Mouse (Mus musculus): ENCODE results near the gene Gm28168. TPM values are rescaled to one million over a fixed set of nuclear protein-coding genes. Genes with fewer than 3 reads are reported as not detected.
"Not testable (repeated sequence)": the region's sequence is repeated elsewhere in the genome, so short reads cannot be mapped to it uniquely, and the experiment has no call there.

Gm28168 gene
- total RNA-seq (2021), result not detected

DNA sequence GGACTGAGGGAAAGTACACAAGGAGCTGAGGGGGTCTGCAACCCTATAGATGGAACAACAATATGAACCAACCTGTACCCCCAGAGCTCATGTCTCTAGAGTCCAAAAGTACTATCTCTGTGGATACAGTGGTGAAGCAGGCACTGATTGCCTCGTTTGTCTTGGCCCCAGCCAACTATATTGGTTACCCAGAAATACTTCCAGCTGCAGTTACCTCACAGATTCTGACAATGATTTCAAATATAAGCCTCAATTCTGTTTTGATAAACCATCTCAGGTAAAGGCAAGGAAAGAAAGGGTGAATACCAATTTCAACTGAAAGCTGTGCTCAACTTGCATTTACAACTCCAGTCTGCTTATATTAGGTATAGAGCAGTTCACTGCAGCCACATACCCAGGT, at the start of gene Gm28168:
Gm28168 (plus strand) TSS at position 301 of the 400 bp plus-strand sequence.
- intact Hi-C loops (cut with DNase I); DNase-seq (ENCODE audit: low spot score): not testable (repeated sequence)

DNA sequence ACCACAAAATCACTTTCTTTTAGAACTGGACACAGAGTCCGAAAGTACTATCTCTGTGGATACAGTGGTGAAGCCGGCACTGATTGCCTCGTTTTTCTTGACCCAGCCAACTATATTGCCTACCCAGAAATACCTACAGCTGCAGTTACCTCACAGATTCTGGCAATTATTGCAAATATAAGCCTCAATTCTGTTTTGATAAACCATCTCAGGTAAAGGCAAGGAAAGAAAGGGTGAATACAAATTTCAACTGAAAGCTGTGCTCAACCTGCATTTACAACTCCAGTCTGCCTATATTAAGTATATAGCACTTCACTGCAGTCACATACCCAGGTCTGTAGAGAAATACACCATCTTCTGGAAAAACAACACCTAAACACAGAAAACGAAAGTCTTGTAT, 37.8 kb downstream of the Gm28168 start, which contains the start of gene Gm7145:
Gm7145 (plus strand) TSS at position 301 of the 400 bp plus-strand sequence.
- intact Hi-C loops (cut with DNase I), result no loop called here
- no peak for DNase-seq (ENCODE audit: low spot score)

Other genes starting within 250 kb of the Gm28168 start
- gene Gm28363, start 230.9 kb upstream of the Gm28168 start, total RNA-seq (2021), result not detected
- gene B020011L13Rik, start 146.9 kb upstream of the Gm28168 start, total RNA-seq (2021), result not detected
- not detected for gene Gm28360, start 97.9 kb upstream of the Gm28168 start, total RNA-seq (2021)
- gene Gm7145, start 37.9 kb downstream of the Gm28168 start, total RNA-seq (2021), result not detected
- gene Gm29106, start 248.5 kb downstream of the Gm28168 start, total RNA-seq (2021), result not detected